Mouse (Mus musculus) spleen, postnatal 10 days (tissue): ENCODE data around the gene Flywch1.

Source experiments
- DNase-seq, 2 experiments: peaks; one replicate each; pipeline ENCODE4 v3.0.0; 2021 to 2022; ENCODE audit warnings: low spot score in 2 of 2

Gene Flywch1

GRCm38 (mm10) chr17:23706212-23706611 lies 65.2 kb downstream of the Flywch1 start:
- DNase-seq = peak; percentile 68 to 84

GRCm38 (mm10) chr17:23705525-23706104 lies 65.8 kb downstream of the Flywch1 start:
- DNase-seq = no peak

- no peak for DNase-seq
These were observed 66.7 kb downstream of the Flywch1 start for GRCm38 (mm10) chr17:23704741-23705140.

- DNase-seq = no peak
These were observed 68.1 kb downstream of the Flywch1 start for GRCm38 (mm10) chr17:23703301-23703700.
